Mouse (Mus musculus) lung, adult 2 months (tissue): ENCODE data around the gene Nav2. TPM values are rescaled to one million over a fixed set of nuclear protein-coding genes. Genes with fewer than 3 reads are reported as not detected.

Source experiments
- DNase-seq: peaks from one replicate; pipeline ENCODE4 v3.0.0; 2022
- H3K4me1 ChIP-seq: fragments of 200-500 bp; 2 replicates; pipeline ENCODE4 v1.6.1; 2011; ENCODE audit warnings: low read length; ENCODE audit not compliant: control insufficient read depth, insufficient read depth
- H3K4me3 ChIP-seq: fragments of 200-500 bp; replicated peaks from 2 replicates; pipeline ENCODE3; 2011; ENCODE audit warnings: low read depth, mild to moderate bottlenecking, control low read depth, low read length; ENCODE audit errors: extremely low read depth
- CTCF ChIP-seq: fragments of 200-500 bp; IDR thresholded peaks from 2 replicates; pipeline ENCODE4 v1.5.1; 2011; ENCODE audit warnings: mild to moderate bottlenecking, low read length, control low read depth; ENCODE audit not compliant: insufficient read depth
- POLR2A ChIP-seq: fragments of 200-500 bp; IDR thresholded peaks from 2 replicates; pipeline ENCODE4 v1.6.1; 2011; ENCODE audit warnings: low read depth, mild to moderate bottlenecking, control low read depth, low read length, borderline replicate concordance; ENCODE audit errors: extremely low read depth
- WGBS: fragments of 180-500 bp; shearing (Covaris S2); methylation state at CpG from one replicate; pipeline ENCODE4 v1.1.7; 2018; 5-methylcytosine and 5-hydroxymethylcytosine counted together
- polyA plus RNA-seq: library from polyadenylated mRNA; depleted of rRNA; stranded (reverse); fragments of >200 nt; gene quantifications from 2 replicates; pipeline ENCODE4 v1.2.3, GENCODE M21; 2012

Nav2 gene
- polyA plus RNA-seq, 1 experiment, result 33.9 TPM

DNA sequence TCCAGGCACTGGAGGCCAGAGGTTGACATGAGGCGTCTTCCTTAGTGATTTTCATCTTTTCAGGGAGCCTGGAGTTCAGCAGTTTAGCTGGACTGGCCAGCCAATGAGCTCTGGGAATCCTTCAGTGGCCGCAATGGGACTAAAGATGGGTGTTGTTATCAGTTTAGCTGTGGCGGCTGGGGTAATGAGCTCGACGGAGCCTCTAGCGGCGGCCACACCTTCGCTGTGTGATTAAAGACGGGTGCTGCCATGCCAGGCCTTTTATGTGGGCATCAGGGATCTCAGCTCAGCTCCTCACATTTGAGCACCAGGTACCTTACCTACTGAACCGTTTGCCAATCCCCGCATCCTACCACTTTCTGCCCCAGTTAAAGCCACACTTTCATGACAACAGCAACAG is 37.2 kb upstream of the Nav2 start:
- TF ChIP-seq POLR2A, result no peak
- TF ChIP-seq CTCF, result no peak
- no peak overlapping the region for H3K4me3 ChIP-seq
- no peak for DNase-seq
- 0 out of 2 replicates have a peak, but pooled peaks cover under 1% of the 10 kb centered on the region for H3K4me1 ChIP-seq
- WGBS, result 94% methylated on average over 11 of the region's 11 CpGs

DNA sequence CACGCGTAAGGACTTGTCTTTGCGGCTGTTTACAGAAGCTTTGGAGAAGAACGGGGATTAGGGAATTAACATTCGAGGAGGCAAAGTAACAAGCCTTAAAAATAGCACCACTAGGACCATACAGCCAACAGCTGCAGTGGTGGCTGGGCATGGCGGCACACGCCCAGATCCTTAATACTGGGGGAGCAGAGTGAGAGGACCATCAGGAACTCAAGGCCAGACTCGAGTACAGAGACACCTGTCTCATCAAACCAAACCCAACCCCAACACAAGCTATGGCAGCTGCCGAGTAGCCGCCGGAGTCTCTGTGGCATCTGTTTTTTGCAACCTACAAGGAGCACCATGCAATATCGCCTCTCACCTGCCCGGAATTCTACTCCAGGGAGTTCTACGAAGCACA is 33.4 kb upstream of the Nav2 start:
- 0 out of 2 replicates have a peak, but pooled peaks cover 2% of the 10 kb centered on the region for H3K4me1 ChIP-seq
- TF ChIP-seq CTCF (no peak), POLR2A (no peak)
- DNase-seq, result no peak
- no peak overlapping the region for H3K4me3 ChIP-seq
- WGBS, result 93% methylated on average over 14 of the region's 14 CpGs

DNA sequence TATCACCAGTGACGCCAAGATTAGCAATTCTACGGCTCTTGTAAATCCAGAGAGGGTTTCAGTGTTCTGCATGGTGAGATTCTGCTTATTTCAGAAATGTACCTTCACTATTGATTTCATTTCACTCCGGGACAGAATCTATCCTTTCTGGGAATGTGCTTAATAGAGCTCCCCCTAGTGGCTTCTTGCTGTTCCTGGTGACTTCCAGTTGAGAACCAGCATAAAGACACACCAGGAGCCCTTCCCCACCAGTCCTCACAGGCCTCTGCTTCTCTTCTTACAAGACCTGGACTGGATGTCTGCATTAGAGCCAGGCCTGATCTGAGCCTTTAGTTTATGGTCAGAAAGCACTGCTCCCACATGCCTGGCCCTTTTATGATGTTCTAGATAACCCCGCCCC is 32.0 kb upstream of the Nav2 start:
- H3K4me3 ChIP-seq, result no peak overlapping the region
- no peak for TF ChIP-seq POLR2A
- peak; percentile 43 for TF ChIP-seq CTCF
- DNase-seq, result peak; percentile 19
- peaks cover 5% of the 10 kb centered on the region; the same call in 1 of the 2 replicates for H3K4me1 ChIP-seq
- 58% methylated on average over 4 of the region's 4 CpGs for WGBS

DNA sequence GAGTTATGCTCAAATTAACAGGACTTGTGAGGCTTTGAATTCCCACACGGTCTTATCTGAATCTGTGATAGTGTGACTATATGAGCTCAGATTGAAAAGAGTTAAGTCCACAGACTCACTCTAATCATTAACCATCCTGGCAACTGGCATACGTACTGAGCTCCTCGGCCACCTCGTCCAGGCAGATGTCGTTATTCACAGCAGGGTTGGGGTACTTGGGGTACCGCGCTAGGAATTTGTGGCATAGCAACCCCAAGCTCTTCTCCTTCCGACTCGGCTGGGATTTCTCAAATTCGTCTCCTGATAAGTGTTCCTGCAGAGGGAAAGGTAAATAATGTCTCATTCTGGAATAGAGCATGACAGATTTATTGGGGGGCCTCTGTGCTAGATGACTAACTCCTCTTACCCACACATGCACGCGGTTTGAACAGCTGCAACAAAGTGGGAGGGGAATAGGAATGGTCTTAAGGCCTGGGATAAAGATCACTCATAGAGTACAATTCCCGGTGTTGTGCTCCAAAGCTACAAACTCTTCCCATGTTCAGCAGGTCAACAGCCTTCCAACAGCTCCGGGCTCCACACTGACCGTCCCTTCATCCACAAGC is 30.6 kb upstream of the Nav2 start:
- H3K4me3 ChIP-seq, result no peak overlapping the region
- no peak for DNase-seq
- WGBS, result 70% methylated on average over 15 of the region's 15 CpGs

DNA sequence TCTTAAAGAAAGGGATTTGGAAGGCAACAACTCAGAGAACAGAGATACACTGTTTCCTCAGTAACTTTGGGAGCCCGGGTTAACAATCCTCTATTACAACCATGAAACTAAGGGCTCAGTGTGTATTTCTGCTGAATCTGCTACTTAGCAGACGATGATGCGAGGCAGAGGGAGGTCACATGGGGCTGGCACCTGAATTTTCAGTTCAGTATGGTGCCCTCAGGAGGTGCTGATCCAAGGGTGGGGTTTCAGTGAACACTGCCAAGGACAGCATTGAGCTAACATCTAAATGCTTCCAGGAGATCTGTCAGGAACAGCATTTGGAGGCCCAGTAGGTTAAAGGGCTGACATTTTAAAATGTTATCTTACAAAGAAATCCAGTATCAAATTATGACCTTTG is 28.9 kb upstream of the Nav2 start:
- Histone ChIP-seq H3K4me3 (no peak overlapping the region), H3K4me1 (peaks cover 8% of the 10 kb centered on the region)
- TF ChIP-seq POLR2A (no peak), CTCF (no peak)
- no peak for DNase-seq
- 85% methylated on average over 3 of the region's 3 CpGs for WGBS

More for the DNA sequence above, 30.6 kb upstream of the Nav2 start:
- TF ChIP-seq POLR2A (no peak), CTCF (no peak)
- H3K4me1 ChIP-seq, result peaks cover 8% of the 10 kb centered on the region

DNA sequence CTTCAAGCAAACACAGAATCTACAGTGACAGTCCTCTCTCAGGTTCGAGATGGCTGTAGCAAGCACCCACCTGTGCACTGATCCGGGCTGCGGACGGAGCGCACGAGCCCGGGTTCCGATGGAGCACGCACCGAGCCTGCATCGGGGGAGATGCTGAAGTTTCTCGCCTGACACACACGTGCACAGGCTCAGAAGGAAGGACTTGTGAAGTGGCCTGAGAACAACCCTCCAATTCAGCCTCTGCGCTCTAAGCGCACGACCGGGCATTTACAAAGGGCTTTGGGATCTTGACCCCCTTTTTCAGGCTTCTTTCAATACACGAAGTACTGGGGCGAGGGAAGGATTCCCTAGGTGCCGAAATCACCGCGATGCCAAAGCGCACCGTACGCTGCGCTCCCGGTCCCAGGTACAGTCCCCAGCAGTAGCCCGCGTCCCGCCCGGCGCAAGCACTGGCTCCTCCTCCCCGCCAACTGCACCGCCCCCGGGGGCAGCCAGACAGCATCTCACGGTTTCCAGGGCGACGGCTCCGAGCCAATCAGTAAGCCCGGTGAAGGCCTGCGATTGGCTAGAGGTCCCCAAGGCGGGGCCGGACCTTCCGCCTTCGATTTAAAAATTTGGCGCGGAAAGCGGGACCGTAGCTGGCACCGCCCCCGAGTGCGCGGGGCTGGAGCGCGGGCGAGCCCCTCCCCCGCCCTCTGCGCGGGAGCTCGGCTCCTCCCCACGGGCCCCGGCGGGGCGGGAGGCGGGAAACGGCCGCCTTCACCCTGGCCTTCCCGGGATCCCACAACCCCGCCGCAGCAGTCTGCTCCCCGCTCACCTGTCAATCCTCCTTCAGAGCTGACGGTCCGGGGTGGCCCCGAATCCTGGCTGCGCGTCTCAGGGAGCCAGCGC is 27.7 kb upstream of the Nav2 start:
- H3K4me3 ChIP-seq, result peak overlapping the region; percentile 65
- under 1% methylated on average over 76 of the region's 77 CpGs for WGBS
- TF ChIP-seq POLR2A (no peak), CTCF (no peak)
- DNase-seq, result peak; percentile 92
- H3K4me1 ChIP-seq, result peaks cover 8% of the 10 kb centered on the region

DNA sequence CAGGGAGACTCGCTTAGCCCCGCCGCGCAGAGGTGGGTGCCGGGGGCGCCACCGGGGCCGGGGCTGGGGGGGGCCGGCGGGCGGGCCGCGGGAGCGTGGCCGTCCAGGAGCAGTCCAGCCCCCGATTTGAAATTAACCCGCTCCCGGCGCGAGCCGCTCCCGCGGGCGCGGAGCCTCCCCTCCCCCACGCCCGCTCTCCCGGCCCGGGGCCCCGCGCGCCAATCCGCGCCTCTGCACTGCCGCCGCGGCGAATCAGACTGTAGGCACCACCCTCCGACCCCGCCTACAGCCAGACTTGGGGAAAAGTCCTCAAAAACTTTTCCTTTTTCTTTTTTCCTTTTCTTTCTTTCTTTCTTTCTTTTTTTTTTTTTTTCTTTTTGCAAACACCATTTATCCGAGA is 27.0 kb upstream of the Nav2 start, which contains the start of gene E2f8:
Gene E2f8, minus strand, starts transcription at position 111 of the 400 bp plus-strand sequence.
- WGBS, result 2% methylated on average over 18 of the region's 41 CpGs
- peaks cover 6% of the 10 kb centered on the region for H3K4me1 ChIP-seq
- H3K4me3 ChIP-seq, result peak within 1 kb of the TSS; percentile 65
- no peak for TF ChIP-seq CTCF
- TF ChIP-seq POLR2A, result no peak
- DNase-seq, result peak; percentile 41

DNA sequence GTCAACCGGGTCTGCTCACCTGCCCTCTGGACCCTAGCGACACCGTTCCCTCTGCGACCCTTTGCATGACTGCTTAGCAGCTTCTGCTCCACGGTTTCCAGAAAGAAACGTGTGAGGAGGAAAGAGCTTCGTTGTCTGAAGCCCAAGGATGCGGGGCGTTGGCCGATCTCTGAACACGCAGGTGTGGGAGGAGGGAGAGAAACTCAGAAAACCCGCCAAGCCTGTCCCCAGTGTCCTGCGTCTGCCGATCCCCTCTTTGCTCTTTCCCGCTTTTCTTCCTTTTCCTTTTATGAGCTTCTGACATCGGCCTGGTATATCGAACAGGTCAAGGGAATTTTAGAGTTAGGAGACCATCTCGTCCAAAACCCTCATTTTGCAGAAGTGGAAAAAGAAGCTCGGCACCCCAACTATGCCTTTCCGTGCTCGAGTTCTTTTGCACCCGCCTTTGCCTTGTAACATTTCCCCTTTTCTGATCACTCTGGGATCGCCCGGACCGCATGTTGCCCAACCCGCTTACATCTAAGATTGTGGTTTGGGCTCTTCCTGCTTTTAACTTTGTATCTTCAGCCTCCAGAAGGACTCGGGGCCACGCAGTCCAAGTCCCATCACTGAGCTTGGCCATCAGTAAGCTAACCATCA is 26.4 kb upstream of the Nav2 start:
- TF ChIP-seq CTCF, result no peak
- no peak for TF ChIP-seq POLR2A
- Histone ChIP-seq H3K4me3 (peak overlapping the region; percentile 58), H3K4me1 (peaks cover 6% of the 10 kb centered on the region)
- peak; percentile 10 for DNase-seq
- WGBS, result 2% methylated on average over 28 of the region's 28 CpGs

DNA sequence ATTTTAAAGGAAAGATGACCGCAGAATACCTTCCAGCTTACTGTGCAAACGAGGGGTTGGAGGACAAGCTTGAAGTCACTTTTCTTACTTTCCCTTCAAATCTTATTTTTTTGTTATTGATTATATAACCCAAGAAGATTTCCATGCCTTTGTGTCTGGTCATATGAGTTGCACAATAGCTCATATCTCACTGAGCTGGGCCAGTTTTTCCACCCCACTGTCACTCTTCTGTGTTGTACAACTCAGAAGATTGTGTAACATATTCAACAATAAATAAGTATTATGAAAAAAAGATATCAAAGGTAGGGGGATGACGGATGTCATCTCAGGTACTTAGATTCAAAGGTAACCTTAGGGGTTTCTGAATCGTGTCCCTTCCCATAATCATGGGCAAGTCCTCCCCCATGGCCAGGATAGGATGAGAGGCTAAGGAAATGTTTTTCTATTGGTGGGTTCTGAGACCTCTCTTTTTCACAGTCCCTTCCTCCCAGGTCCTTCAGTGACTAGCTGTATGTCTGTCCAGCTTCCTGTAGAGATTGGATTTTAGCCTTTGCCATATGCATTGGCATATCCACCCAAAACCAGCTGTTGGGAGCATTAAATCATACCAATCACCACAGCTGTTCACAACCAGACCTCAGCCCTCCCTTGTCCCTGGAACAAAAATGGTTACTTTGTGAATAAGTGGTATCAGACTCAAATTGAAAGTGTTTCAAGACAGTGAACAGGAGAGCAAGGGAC is 24.8 kb upstream of the Nav2 start:
- no peak for TF ChIP-seq POLR2A
- TF ChIP-seq CTCF, result no peak
- Histone ChIP-seq H3K4me3 (no peak overlapping the region), H3K4me1 (peaks cover 6% of the 10 kb centered on the region)
- 81% methylated on average over 4 of the region's 4 CpGs for WGBS
- no peak for DNase-seq
